Mouse (Mus musculus): ENCODE results near the gene Spn. TPM values are rescaled to one million over a fixed set of nuclear protein-coding genes. Genes with fewer than 3 reads are reported as not detected.

The Spn gene
- polyA plus RNA-seq, 1 experiment, result 1.5 TPM

DNA sequence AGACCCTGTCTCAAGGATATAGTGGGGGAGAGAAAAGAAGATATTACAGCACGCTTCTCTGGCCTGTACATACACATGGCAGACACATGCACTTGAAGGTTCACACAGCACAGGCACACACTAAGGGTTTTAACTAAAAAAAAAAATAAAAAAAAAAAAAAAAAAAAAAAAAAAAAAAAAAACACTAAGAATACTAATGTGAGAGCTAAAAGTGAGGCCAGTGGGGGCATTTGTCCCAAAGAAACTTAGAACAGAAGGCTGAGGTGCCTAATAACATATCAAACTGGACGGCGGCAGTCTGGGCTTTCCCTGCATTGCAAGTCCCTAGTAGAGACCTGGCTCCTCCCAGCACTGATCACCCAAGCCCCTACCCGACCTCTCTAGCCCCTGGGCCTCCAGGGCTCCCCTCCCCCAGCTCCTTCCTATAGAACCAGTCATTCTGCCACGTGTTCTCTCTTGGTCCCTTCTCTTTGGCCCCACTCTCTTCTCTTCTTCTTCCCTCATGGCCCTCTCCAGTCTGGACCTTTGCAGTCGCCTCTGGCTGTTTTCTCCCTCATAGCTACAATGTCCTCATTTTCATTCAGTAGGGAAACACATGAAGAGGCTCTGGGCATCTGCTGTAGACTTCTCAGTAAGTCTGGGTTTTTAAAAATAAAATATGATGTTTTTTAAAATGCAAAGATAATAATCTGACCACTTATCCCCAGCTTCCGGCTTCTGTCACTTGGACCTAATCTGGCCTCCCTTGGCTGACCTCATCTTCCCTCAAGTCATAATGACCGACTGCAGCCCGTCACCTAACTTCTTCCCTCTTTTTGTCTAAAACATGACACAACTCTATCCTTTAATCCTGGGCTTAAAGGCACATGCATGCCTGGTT, 8.0 kb upstream of the Spn start:
- Histone ChIP-seq H3K9ac (ENCODE audit: low read depth, poor library complexity, severe bottlenecking) (no peak overlapping the region), H3K9me3 (replicated peaks; ENCODE audit: control insufficient read depth, insufficient read depth, low read length, poor library complexity, severe bottlenecking) (no peaks in the 10 kb centered on the region), H3K4me1 (ENCODE audit: control insufficient read depth, insufficient read depth, low read length) (peaks cover 3% of the 10 kb centered on the region), H3K36me3 (ENCODE audit: control insufficient read depth, insufficient read depth, low read length, poor library complexity, severe bottlenecking) (no peaks in the 10 kb centered on the region), H3K4me3 (ENCODE audit: low read depth, low read length) (no peak overlapping the region), H3K27ac (ENCODE audit: insufficient read depth, low read length) (no peak overlapping the region), H3K27me3 (ENCODE audit: control insufficient read depth, insufficient read depth, low read length, poor library complexity, severe bottlenecking) (no peaks in the 10 kb centered on the region)
- TF ChIP-seq CTCF (IDR thresholded peaks at IDR 0.05; ENCODE audit: low read depth, low read length), result no peak
- TF ChIP-seq EP300 (IDR thresholded peaks at IDR 0.05; ENCODE audit: insufficient read depth, low read depth, low read length), result no peak
- TF ChIP-seq POLR2A (IDR thresholded peaks at IDR 0.05; ENCODE audit: insufficient read depth, low read length), result no peak

DNA sequence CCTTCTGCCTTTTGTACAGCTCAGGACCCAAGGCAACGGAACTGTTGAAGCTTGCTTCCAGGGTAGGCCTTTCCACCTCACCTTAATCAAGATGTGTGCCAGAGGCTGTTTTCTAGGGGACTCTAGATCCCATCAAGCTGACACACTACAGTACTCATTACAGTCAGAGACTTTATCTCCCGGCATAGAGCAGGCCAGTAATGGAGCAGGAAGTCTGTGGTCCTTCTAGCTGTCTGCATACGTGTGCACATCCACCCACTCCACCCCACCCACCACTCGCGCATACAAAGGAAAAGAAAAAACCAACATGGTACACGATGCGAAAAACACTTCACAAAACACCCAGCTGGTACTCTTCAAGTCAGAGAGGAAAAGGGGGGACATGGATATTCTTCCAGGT, 6.8 kb upstream of the Spn start:
- Histone ChIP-seq H3K36me3 (ENCODE audit: control insufficient read depth, insufficient read depth, low read length, poor library complexity, severe bottlenecking) (no peaks in the 10 kb centered on the region), H3K4me3 (ENCODE audit: low read depth, low read length) (no peak overlapping the region), H3K27ac (ENCODE audit: insufficient read depth, low read length) (no peak overlapping the region), H3K27me3 (ENCODE audit: control insufficient read depth, insufficient read depth, low read length, poor library complexity, severe bottlenecking) (no peaks in the 10 kb centered on the region), H3K9me3 (replicated peaks; ENCODE audit: control insufficient read depth, insufficient read depth, low read length, poor library complexity, severe bottlenecking) (no peaks in the 10 kb centered on the region), H3K4me1 (ENCODE audit: control insufficient read depth, insufficient read depth, low read length) (peaks cover 6% of the 10 kb centered on the region), H3K9ac (ENCODE audit: low read depth, poor library complexity, severe bottlenecking) (no peak overlapping the region)
- TF ChIP-seq CTCF (IDR thresholded peaks at IDR 0.05; ENCODE audit: low read depth, low read length), result no peak
- TF ChIP-seq EP300 (IDR thresholded peaks at IDR 0.05; ENCODE audit: insufficient read depth, low read depth, low read length), result no peak
- TF ChIP-seq POLR2A (IDR thresholded peaks at IDR 0.05; ENCODE audit: insufficient read depth, low read length), result no peak

DNA sequence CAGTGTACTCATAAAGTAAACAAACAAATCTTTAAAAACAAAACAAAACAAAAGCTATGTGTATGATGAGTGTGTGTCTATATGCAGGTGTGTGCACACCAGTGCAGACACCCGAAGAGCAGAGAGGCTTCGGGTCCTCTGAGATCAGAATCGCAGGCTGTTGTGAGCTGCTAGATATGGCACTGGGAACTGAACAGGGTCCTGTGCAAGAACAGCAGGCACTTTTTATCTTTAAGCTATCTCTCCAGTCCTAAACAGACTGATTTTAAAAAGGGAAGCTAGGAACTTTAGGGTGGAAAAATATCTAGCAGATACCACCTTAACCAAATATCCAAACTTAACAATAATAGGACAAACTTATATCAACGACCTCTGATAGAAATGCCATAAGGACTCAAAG, 5.0 kb upstream of the Spn start:
- TF ChIP-seq POLR2A (IDR thresholded peaks at IDR 0.05; ENCODE audit: insufficient read depth, low read length) (no peak), EP300 (IDR thresholded peaks at IDR 0.05; ENCODE audit: insufficient read depth, low read depth, low read length) (no peak), CTCF (IDR thresholded peaks at IDR 0.05; ENCODE audit: low read depth, low read length) (no peak)
- Histone ChIP-seq H3K36me3 (ENCODE audit: control insufficient read depth, insufficient read depth, low read length, poor library complexity, severe bottlenecking) (no peaks in the 10 kb centered on the region), H3K4me1 (ENCODE audit: control insufficient read depth, insufficient read depth, low read length) (peaks cover 6% of the 10 kb centered on the region), H3K27ac (ENCODE audit: insufficient read depth, low read length) (no peak overlapping the region), H3K9ac (ENCODE audit: low read depth, poor library complexity, severe bottlenecking) (no peak overlapping the region), H3K4me3 (ENCODE audit: low read depth, low read length) (no peak overlapping the region), H3K27me3 (ENCODE audit: control insufficient read depth, insufficient read depth, low read length, poor library complexity, severe bottlenecking) (no peaks in the 10 kb centered on the region), H3K9me3 (replicated peaks; ENCODE audit: control insufficient read depth, insufficient read depth, low read length, poor library complexity, severe bottlenecking) (no peaks in the 10 kb centered on the region)

DNA sequence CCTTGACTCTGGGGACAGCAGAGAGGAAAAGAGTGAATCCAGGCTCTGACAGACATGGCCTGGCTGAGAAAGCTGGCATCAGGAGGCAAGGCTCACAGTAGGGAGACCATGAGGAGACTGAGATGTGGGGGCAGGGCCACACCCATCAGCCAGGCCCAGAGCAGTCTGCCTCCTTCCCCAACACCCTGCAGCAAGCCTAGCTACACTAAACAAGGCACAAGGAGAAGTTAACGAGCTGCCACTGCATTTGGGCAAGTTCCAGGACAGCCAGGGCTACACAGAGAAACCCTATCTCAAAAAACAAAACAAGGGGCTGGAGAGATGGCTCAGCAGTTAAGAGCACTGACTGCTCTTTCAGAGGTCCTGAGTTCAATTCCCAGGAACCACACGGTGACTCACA, 4.6 kb upstream of the Spn start:
- TF ChIP-seq CTCF (IDR thresholded peaks at IDR 0.05; ENCODE audit: low read depth, low read length), result no peak
- TF ChIP-seq POLR2A (IDR thresholded peaks at IDR 0.05; ENCODE audit: insufficient read depth, low read length), result no peak
- TF ChIP-seq EP300 (IDR thresholded peaks at IDR 0.05; ENCODE audit: insufficient read depth, low read depth, low read length), result no peak
- Histone ChIP-seq H3K36me3 (ENCODE audit: control insufficient read depth, insufficient read depth, low read length, poor library complexity, severe bottlenecking) (no peaks in the 10 kb centered on the region), H3K4me1 (ENCODE audit: control insufficient read depth, insufficient read depth, low read length) (peaks cover 7% of the 10 kb centered on the region), H3K9me3 (replicated peaks; ENCODE audit: control insufficient read depth, insufficient read depth, low read length, poor library complexity, severe bottlenecking) (no peaks in the 10 kb centered on the region), H3K27me3 (ENCODE audit: control insufficient read depth, insufficient read depth, low read length, poor library complexity, severe bottlenecking) (no peaks in the 10 kb centered on the region), H3K4me3 (ENCODE audit: low read depth, low read length) (no peak overlapping the region), H3K9ac (ENCODE audit: low read depth, poor library complexity, severe bottlenecking) (no peak overlapping the region), H3K27ac (ENCODE audit: insufficient read depth, low read length) (no peak overlapping the region)

DNA sequence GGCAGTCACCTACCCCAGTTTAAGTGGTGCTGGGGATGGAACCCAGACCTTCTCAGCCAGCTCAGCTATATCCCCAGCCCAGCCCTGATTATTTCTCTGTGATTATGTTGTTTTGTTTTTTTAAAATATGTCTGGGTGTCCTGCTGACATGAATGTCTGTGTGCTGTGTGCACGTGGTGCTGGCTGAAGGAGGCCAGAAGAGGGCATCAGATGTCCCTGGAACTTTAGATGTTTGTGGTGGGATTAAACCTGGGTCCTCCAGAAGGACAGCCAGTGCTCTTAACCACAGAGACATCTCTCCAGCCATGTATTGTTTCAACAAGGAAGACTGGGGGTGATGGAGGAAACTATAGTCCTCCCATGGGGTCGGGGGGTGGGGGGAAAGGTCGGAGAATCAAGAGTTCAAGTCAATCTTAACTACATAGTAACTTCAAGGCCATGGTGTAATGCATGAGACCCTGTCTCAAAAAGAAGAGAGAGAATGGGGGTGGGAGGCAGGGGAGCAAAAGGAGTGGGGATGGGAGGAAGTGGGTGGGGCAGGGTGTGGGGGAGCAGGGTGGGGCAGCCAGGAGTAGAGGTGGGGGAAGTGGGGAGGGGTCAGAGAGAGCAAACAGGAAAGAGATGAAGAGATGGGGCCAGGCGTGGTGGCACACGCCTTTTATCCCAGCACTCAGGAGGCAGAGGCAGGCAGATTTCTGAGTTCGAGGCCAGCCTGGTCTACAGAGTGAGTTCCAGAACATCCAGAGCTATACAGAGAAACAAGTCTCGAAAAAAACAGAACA, 3.2 kb upstream of the Spn start:
- Histone ChIP-seq H3K9me3 (replicated peaks; ENCODE audit: control insufficient read depth, insufficient read depth, low read length, poor library complexity, severe bottlenecking) (no peaks in the 10 kb centered on the region), H3K4me1 (ENCODE audit: control insufficient read depth, insufficient read depth, low read length) (peaks cover 6% of the 10 kb centered on the region), H3K27ac (ENCODE audit: insufficient read depth, low read length) (peak overlapping the region; percentile 37; the same call in 1 of the 2 replicates), H3K9ac (ENCODE audit: low read depth, poor library complexity, severe bottlenecking) (no peak overlapping the region), H3K4me3 (ENCODE audit: low read depth, low read length) (no peak overlapping the region), H3K36me3 (ENCODE audit: control insufficient read depth, insufficient read depth, low read length, poor library complexity, severe bottlenecking) (no peaks in the 10 kb centered on the region), H3K27me3 (ENCODE audit: control insufficient read depth, insufficient read depth, low read length, poor library complexity, severe bottlenecking) (no peaks in the 10 kb centered on the region)
- TF ChIP-seq CTCF (IDR thresholded peaks at IDR 0.05; ENCODE audit: low read depth, low read length), result peak; percentile 36
- no peak for TF ChIP-seq EP300 (IDR thresholded peaks at IDR 0.05; ENCODE audit: insufficient read depth, low read depth, low read length)

DNA sequence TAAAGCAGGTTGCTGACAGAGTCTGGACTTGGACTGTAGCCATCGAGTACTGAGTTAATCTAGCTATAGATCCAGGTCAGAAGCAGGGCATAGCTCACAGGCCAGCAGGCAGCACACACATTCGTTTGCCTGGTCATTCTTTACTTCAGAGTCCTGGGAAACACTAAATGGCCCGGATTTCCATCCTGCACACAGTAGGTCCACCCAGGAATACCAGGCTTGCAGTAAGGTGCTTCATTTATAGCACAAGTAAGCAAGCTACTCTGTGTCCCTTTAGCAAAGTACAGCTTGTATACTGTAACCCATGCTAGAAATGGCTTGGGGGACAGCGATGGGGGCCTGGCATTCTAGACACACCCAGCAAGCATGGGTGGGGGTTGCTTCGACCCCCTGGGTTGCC, 1.9 kb upstream of the Spn start:
- Histone ChIP-seq H3K4me1 (ENCODE audit: control insufficient read depth, insufficient read depth, low read length) (peaks cover 9% of the 10 kb centered on the region), H3K9ac (ENCODE audit: low read depth, poor library complexity, severe bottlenecking) (no peak overlapping the region), H3K4me3 (ENCODE audit: low read depth, low read length) (no peak overlapping the region), H3K27me3 (ENCODE audit: control insufficient read depth, insufficient read depth, low read length, poor library complexity, severe bottlenecking) (no peaks in the 10 kb centered on the region), H3K9me3 (replicated peaks; ENCODE audit: control insufficient read depth, insufficient read depth, low read length, poor library complexity, severe bottlenecking) (no peaks in the 10 kb centered on the region), H3K36me3 (ENCODE audit: control insufficient read depth, insufficient read depth, low read length, poor library complexity, severe bottlenecking) (no peaks in the 10 kb centered on the region), H3K27ac (ENCODE audit: insufficient read depth, low read length) (peak overlapping the region; percentile 44; the same call in 1 of the 2 replicates)
- TF ChIP-seq CTCF (IDR thresholded peaks at IDR 0.05; ENCODE audit: low read depth, low read length) (no peak), POLR2A (IDR thresholded peaks at IDR 0.05; ENCODE audit: insufficient read depth, low read length) (no peak), EP300 (IDR thresholded peaks at IDR 0.05; ENCODE audit: insufficient read depth, low read depth, low read length) (no peak)
